Mouse (Mus musculus): Measurements from ENCODE around the gene Dnm2. TPM values are rescaled to one million over a fixed set of nuclear protein-coding genes. Genes with fewer than 3 reads are reported as not detected.

Dnm2 gene
- polyA plus RNA-seq, 1 experiment, result 374 TPM

DNA sequence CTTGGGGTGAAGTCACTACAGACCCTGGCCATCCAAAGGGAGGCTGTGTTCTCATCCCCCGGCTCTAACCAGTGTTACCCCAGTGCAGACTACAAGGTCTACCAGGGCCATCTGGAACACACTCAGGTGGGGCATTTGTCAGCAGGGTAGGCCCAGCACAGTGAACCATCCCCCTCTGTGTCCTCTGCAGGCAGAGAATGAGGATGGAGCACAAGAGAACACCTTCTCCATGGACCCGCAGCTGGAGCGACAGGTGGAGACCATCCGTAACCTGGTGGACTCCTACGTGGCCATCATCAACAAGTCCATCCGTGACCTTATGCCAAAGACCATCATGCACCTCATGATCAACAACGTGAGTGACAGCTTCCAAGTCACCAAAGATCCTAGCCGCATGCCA is 78.6 kb downstream of the Dnm2 start:
- H3K27me3 ChIP-seq (ENCODE audit: control insufficient read depth, insufficient read depth, low read length), result no peaks in the 10 kb centered on the region
- no peak for DNase-seq
- no peak overlapping the region for H3K4me3 ChIP-seq (ENCODE audit: control insufficient read depth, insufficient read depth, low read length)
- TF ChIP-seq CTCF (IDR thresholded peaks at IDR 0.05; ENCODE audit: borderline replicate concordance, control insufficient read depth, extremely low read depth, insufficient read depth, low read length, poor library complexity) (no peak), POLR2A (IDR thresholded peaks at IDR 0.05; ENCODE audit: control insufficient read depth, extremely low read depth, insufficient read depth, low read length, poor library complexity) (no peak)
- no peaks in the 10 kb centered on the region for H3K4me1 ChIP-seq (replicated peaks; ENCODE audit: control insufficient read depth, insufficient read depth, low read length)
- H3K36me3 ChIP-seq (ENCODE audit: control insufficient read depth, insufficient read depth, low read length), result peaks cover 57% of the 10 kb centered on the region
- H3K27ac ChIP-seq (ENCODE audit: control insufficient read depth, insufficient read depth, low read length), result no peak overlapping the region
- 97% methylated on average over 8 of the region's 8 CpGs for WGBS

DNA sequence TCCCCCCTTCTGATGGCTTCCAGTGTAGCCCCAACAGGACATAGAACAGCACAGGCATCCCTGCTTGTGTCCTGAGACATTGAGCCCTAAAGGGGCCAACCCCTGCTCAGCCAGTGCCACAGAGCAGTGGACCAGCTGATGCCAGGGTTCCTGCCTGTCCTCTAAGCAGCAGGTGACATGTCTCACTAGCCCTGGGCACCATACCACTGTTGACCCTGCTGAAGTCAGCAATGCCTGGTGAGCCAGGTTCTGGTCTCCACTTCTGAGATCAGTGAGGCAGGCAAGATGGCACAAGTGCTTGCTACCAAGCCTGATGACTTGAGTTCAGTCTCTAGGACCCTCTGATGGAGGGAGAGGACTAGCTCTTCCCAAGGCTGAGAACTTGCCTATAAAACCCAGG is 81.1 kb downstream of the Dnm2 start:
- no peak for TF ChIP-seq POLR2A (IDR thresholded peaks at IDR 0.05; ENCODE audit: control insufficient read depth, extremely low read depth, insufficient read depth, low read length, poor library complexity)
- TF ChIP-seq CTCF (IDR thresholded peaks at IDR 0.05; ENCODE audit: borderline replicate concordance, control insufficient read depth, extremely low read depth, insufficient read depth, low read length, poor library complexity), result no peak
- Histone ChIP-seq H3K4me1 (replicated peaks; ENCODE audit: control insufficient read depth, insufficient read depth, low read length) (peaks cover 16% of the 10 kb centered on the region), H3K4me3 (ENCODE audit: control insufficient read depth, insufficient read depth, low read length) (no peak overlapping the region), H3K36me3 (ENCODE audit: control insufficient read depth, insufficient read depth, low read length) (peaks cover 44% of the 10 kb centered on the region), H3K27ac (ENCODE audit: control insufficient read depth, insufficient read depth, low read length) (no peak overlapping the region), H3K27me3 (ENCODE audit: control insufficient read depth, insufficient read depth, low read length) (no peaks in the 10 kb centered on the region)
- no peak for DNase-seq

DNA sequence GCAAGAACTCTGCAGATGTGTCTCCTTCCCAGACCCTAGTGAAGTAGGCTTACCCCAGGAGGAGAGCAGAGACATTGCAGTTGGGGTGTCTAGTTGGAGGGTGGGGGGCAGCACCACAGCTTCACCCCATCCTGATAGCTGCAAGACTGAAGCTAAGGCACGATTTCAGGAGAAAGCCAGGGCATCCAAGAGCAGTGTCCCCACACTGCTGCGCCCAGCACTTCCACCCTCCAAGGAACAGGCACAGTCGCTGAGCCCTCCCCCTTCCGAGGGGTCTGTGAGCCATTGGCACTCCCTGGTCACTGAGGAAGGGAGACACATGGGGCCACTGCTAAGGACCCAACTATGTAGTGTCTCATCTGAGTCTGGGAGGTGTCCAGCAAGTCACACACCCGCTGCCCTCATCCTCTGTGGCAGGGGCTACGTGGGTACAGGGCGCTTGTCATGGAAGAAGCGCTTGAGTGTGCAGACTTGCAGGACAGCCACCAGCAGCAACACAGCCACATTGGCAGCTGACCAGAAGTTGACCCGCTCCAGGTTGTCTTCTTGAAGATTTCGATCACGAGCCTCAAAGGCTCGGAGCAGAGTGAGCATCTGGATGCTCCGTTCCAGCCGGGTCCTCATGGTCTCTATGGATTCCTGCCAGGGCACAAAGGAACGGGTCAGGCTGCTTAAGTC is 83.2 kb downstream of the Dnm2 start:
- TF ChIP-seq POLR2A (IDR thresholded peaks at IDR 0.05; ENCODE audit: control insufficient read depth, extremely low read depth, insufficient read depth, low read length, poor library complexity) (no peak), CTCF (IDR thresholded peaks at IDR 0.05; ENCODE audit: borderline replicate concordance, control insufficient read depth, extremely low read depth, insufficient read depth, low read length, poor library complexity) (no peak)
- peaks cover 35% of the 10 kb centered on the region for H3K36me3 ChIP-seq (ENCODE audit: control insufficient read depth, insufficient read depth, low read length)
- no peaks in the 10 kb centered on the region for H3K27me3 ChIP-seq (ENCODE audit: control insufficient read depth, insufficient read depth, low read length)
- no peak overlapping the region for H3K27ac ChIP-seq (ENCODE audit: control insufficient read depth, insufficient read depth, low read length)
- 96% methylated on average over 15 of the region's 15 CpGs for WGBS
- DNase-seq, result no peak
- no peak overlapping the region for H3K4me3 ChIP-seq (ENCODE audit: control insufficient read depth, insufficient read depth, low read length)
- peaks cover 18% of the 10 kb centered on the region for H3K4me1 ChIP-seq (replicated peaks; ENCODE audit: control insufficient read depth, insufficient read depth, low read length)

DNA sequence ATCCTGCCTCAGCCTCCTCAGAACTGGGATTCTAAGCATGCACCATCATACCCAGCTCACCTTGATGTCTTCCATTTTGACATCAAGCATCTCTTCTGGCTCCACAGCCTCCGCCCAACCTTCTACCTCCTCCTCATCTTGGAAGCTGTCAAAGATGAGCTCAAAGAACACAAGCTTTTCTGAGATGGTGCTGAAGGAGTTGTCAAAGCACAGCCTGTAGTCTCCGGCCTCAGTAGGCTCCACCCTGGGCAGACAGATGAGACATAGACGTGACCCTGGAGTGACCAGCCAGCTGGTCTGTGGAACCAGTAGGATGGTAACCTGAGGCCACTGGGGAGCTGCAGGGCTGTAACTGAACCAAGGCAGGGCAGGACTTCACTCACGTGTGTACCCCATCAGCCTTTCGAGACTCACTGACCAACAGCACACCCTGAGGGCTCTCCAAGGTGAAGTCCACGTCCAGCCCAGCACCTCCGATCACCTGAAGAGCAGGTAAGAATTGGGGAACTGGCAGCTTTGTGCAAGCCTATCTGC is 84.2 kb downstream of the Dnm2 start:
- Histone ChIP-seq H3K4me1 (replicated peaks; ENCODE audit: control insufficient read depth, insufficient read depth, low read length) (peaks cover 18% of the 10 kb centered on the region), H3K4me3 (ENCODE audit: control insufficient read depth, insufficient read depth, low read length) (no peak overlapping the region), H3K27ac (ENCODE audit: control insufficient read depth, insufficient read depth, low read length) (no peak overlapping the region), H3K36me3 (ENCODE audit: control insufficient read depth, insufficient read depth, low read length) (peaks cover 24% of the 10 kb centered on the region), H3K27me3 (ENCODE audit: control insufficient read depth, insufficient read depth, low read length) (no peaks in the 10 kb centered on the region)
- no peak for TF ChIP-seq POLR2A (IDR thresholded peaks at IDR 0.05; ENCODE audit: control insufficient read depth, extremely low read depth, insufficient read depth, low read length, poor library complexity)
- 91% methylated on average over 7 of the region's 7 CpGs for WGBS
- no peak for DNase-seq

DNA sequence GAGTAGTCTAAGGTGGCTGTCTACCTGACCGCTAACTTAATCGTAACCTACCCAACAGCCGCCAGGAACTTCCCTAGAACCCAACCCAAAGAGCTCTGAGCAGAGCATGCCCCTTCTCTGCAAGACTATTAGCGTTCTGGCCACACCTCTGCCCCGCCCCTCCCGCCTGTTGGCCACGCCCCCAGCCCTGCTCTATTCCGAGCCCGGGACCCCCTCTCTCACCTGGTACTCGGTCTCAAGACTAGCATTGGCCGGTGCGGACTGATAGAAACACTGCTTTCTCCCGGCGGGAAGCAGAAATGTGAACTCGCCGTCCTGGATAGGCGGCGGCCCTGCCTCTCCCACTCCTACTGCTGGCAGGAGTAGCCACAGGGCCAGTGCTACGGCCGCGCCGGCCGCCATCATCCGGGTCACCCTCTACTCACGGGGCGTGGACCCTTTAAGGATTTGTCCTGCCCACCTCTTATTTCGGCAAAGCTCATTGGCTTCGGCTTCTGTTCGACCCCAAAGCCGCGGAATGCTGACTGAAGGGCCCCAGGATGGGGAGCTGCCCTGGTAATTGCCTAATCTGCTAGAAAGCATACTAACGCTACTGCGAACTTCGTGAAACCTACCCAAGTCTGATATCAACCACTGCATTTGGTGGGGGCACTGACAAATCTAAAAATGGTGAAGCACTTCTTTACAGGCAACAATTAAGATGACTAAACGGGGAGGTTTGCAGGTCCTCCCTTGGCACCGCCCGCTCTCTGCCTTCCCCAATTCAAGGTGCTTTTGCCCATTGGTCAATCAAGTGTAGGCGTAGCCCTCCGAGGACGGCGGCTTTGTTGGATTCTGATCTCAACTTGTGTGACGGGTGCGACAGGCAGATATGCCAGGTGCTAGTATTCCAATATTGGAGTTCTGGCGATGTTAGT is 85.3 kb downstream of the Dnm2 start, which contains the start of gene Tmed1:
Gene Tmed1, minus strand, starts transcription at position 481 of the 917 bp plus-strand sequence.
- H3K4me1 ChIP-seq (replicated peaks; ENCODE audit: control insufficient read depth, insufficient read depth, low read length), result peaks cover 18% of the 10 kb centered on the region
- DNase-seq, result peak; percentile 79
- H3K27me3 ChIP-seq (ENCODE audit: control insufficient read depth, insufficient read depth, low read length), result no peaks in the 10 kb centered on the region
- H3K4me3 ChIP-seq (ENCODE audit: control insufficient read depth, insufficient read depth, low read length), result peak within 1 kb of the TSS; percentile 71
- H3K36me3 ChIP-seq (ENCODE audit: control insufficient read depth, insufficient read depth, low read length), result peaks cover 13% of the 10 kb centered on the region
- no peak within 1 kb of the TSS for H3K27ac ChIP-seq (ENCODE audit: control insufficient read depth, insufficient read depth, low read length)
- TF ChIP-seq CTCF (IDR thresholded peaks at IDR 0.05; ENCODE audit: borderline replicate concordance, control insufficient read depth, extremely low read depth, insufficient read depth, low read length, poor library complexity), result no peak
- TF ChIP-seq POLR2A (IDR thresholded peaks at IDR 0.05; ENCODE audit: control insufficient read depth, extremely low read depth, insufficient read depth, low read length, poor library complexity), result 0 out of 2 replicates have a peak, but pooled peaks have one; percentile 25
- under 1% methylated on average over 44 of the region's 44 CpGs for WGBS

DNA sequence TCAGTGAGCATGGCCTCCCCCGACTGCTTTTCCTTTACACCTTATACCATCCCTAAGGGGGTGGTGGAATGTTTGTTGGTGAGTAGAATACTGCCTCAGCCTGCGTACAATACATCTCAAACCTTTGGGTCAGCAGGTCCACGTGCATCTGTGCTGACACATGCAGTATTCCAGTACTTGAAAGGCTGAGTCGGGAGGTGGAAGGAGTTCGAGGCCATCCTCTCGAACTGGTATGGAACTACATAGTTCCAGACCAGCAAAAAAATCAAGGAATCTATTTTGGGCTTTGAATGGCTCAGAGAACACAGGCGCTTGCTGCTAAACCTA is 85.9 kb downstream of the Dnm2 start:
- 8% methylated on average over 7 of the region's 7 CpGs for WGBS
- no peak for TF ChIP-seq POLR2A (IDR thresholded peaks at IDR 0.05; ENCODE audit: control insufficient read depth, extremely low read depth, insufficient read depth, low read length, poor library complexity)
- TF ChIP-seq CTCF (IDR thresholded peaks at IDR 0.05; ENCODE audit: borderline replicate concordance, control insufficient read depth, extremely low read depth, insufficient read depth, low read length, poor library complexity), result no peak
- Histone ChIP-seq H3K4me1 (replicated peaks; ENCODE audit: control insufficient read depth, insufficient read depth, low read length) (peaks cover 18% of the 10 kb centered on the region), H3K27me3 (ENCODE audit: control insufficient read depth, insufficient read depth, low read length) (no peaks in the 10 kb centered on the region), H3K4me3 (ENCODE audit: control insufficient read depth, insufficient read depth, low read length) (peak overlapping the region; percentile 71), H3K36me3 (ENCODE audit: control insufficient read depth, insufficient read depth, low read length) (peaks cover 7% of the 10 kb centered on the region), H3K27ac (ENCODE audit: control insufficient read depth, insufficient read depth, low read length) (no peak overlapping the region)
- DNase-seq, result no peak
